Mouse (Mus musculus) layer of hippocampus, adult 8-10 months (tissue): ENCODE measurements around the gene Bod1l. TPM values are rescaled to one million over a fixed set of nuclear protein-coding genes. Genes with fewer than 3 reads are reported as not detected.
A peak's percentile ranks its signal among the peaks of the same experiment; 100 is the strongest.

Source experiments
- DNase-seq, 2 experiments: peaks; one replicate each; pipeline ENCODE4 v3.0.0; 2022; ENCODE audit warnings: low spot score in 2 of 2
- total RNA-seq, 4 experiments: library from RNA; stranded (reverse); gene quantifications; 2 replicates each; pipeline ENCODE4 v1.2.4; 2022

Gene Bod1l
- 10 to 100 TPM; 36.6 to 39.2 (median 38.4) TPM for total RNA-seq

GRCm38 (mm10) chr5:41844147-41844529, at the start of gene Bod1l:
Bod1l (minus strand) TSS chr5:41844315.
- peak; percentile 95 to 99 for DNase-seq

- no peak for DNase-seq
Measured at GRCm38 (mm10) chr5:41893351-41893750, 49.2 kb upstream of the Bod1l start.

- no peak for DNase-seq
Measured at GRCm38 (mm10) chr5:41890871-41891270, 46.8 kb upstream of the Bod1l start.

- DNase-seq = no peak
Measured at GRCm38 (mm10) chr5:41889245-41889849, 45.2 kb upstream of the Bod1l start.

GRCm38 (mm10) chr5:41888834-41889233, 44.7 kb upstream of the Bod1l start:
- DNase-seq = peak; percentile 23 to 27

GRCm38 (mm10) chr5:41887738-41888137, 43.6 kb upstream of the Bod1l start:
- peak; percentile 50 to 67 for DNase-seq

GRCm38 (mm10) chr5:41884563-41884962, 40.4 kb upstream of the Bod1l start:
- DNase-seq = peak; percentile 22 to 59

- peak; percentile 38 to 45 for DNase-seq
Measured at GRCm38 (mm10) chr5:41871164-41871563, 27.0 kb upstream of the Bod1l start.

- DNase-seq = no peak
Measured at GRCm38 (mm10) chr5:41855781-41856180, 11.7 kb upstream of the Bod1l start.

GRCm38 (mm10) chr5:41845558-41845937, 1.4 kb upstream of the Bod1l start:
- no peak for DNase-seq

- no peak for DNase-seq
Measured at GRCm38 (mm10) chr5:41844820-41845557, 874 bp upstream of the Bod1l start.

- no peak for DNase-seq
Measured at GRCm38 (mm10) chr5:41843419-41844146, 532 bp downstream of the Bod1l start.

GRCm38 (mm10) chr5:41842681-41843080, 1.4 kb downstream of the Bod1l start:
- DNase-seq = no peak

- DNase-seq = no peak
Measured at GRCm38 (mm10) chr5:41841735-41842134, 2.4 kb downstream of the Bod1l start.

GRCm38 (mm10) chr5:41830100-41830499, 14.0 kb downstream of the Bod1l start:
- DNase-seq = no peak

- DNase-seq = no peak
Measured at GRCm38 (mm10) chr5:41821158-41821557, 23.0 kb downstream of the Bod1l start.

GRCm38 (mm10) chr5:41820530-41820929, 23.6 kb downstream of the Bod1l start:
- DNase-seq = no peak

GRCm38 (mm10) chr5:41812516-41812915, 31.6 kb downstream of the Bod1l start:
- no peak for DNase-seq

GRCm38 (mm10) chr5:41811279-41811678, 32.8 kb downstream of the Bod1l start:
- DNase-seq = no peak

GRCm38 (mm10) chr5:41807383-41807782, 36.7 kb downstream of the Bod1l start:
- DNase-seq = no peak

- no peak for DNase-seq
Measured at GRCm38 (mm10) chr5:41806176-41806575, 37.9 kb downstream of the Bod1l start.

GRCm38 (mm10) chr5:41805085-41805484, 39.0 kb downstream of the Bod1l start:
- DNase-seq = no peak
